Mouse (Mus musculus): ENCODE measurements around the gene Umodl1. TPM values are rescaled to one million over a fixed set of nuclear protein-coding genes. Genes with fewer than 3 reads are reported as not detected.

The Umodl1 gene
- polyA plus RNA-seq, 1 experiment from 2014 or later, result 0.20 TPM

GRCm38 (mm10) chr17:31040421-31040820 lies 86.0 kb downstream of the Umodl1 start:
- no peak for ATAC-seq (ENCODE audit: insufficient number of reproducible peaks, insufficient read depth, low FRiP score, low TSS enrichment)
- Histone ChIP-seq H3K9me3 (no peaks in the 10 kb centered on the region), H3K36me3 (no peaks in the 10 kb centered on the region), H3K9ac (no peak overlapping the region), H3K27me3 (no peaks in the 10 kb centered on the region), H3K4me2 (replicated peaks) (no peak overlapping the region), H3K27ac (no peak overlapping the region), H3K4me1 (peaks cover 16% of the 10 kb centered on the region), H3K4me3 (no peak overlapping the region)
- 56% methylated on average over 7 of the region's 7 CpGs for WGBS

GRCm38 (mm10) chr17:31042751-31043150 lies 88.3 kb downstream of the Umodl1 start:
- Histone ChIP-seq H3K4me2 (replicated peaks) (no peak overlapping the region), H3K9me3 (no peaks in the 10 kb centered on the region), H3K4me3 (no peak overlapping the region), H3K27me3 (no peaks in the 10 kb centered on the region), H3K9ac (no peak overlapping the region), H3K27ac (no peak overlapping the region), H3K4me1 (peaks cover 7% of the 10 kb centered on the region), H3K36me3 (no peaks in the 10 kb centered on the region)
- WGBS, result 78% methylated on average over 2 of the region's 2 CpGs
- no peak for ATAC-seq (ENCODE audit: insufficient number of reproducible peaks, insufficient read depth, low FRiP score, low TSS enrichment)

- ATAC-seq (ENCODE audit: insufficient number of reproducible peaks, insufficient read depth, low FRiP score, low TSS enrichment), result peak; percentile 47; the same call in 1 of the 2 replicates
- Histone ChIP-seq H3K36me3 (no peaks in the 10 kb centered on the region), H3K9me3 (peaks cover 10% of the 10 kb centered on the region; the same call in 1 of the 2 replicates), H3K27ac (peak within 1 kb of the TSS; percentile 32), H3K27me3 (peaks cover 29% of the 10 kb centered on the region), H3K4me2 (replicated peaks) (peak within 1 kb of the TSS; percentile 94), H3K4me3 (peak within 1 kb of the TSS; percentile 54), H3K9ac (peak within 1 kb of the TSS; percentile 57), H3K4me1 (peaks cover 39% of the 10 kb centered on the region)
- WGBS, result 1% methylated on average over 49 of the region's 49 CpGs
These were observed 102.9 kb downstream of the Umodl1 start, which contains the start of gene Abcg1 for GRCm38 (mm10) chr17:31057151-31057890. Gene Abcg1 (plus strand): TSS chr17:31057675.

- WGBS, result 1% methylated on average over 30 of the region's 31 CpGs
- ATAC-seq (ENCODE audit: insufficient number of reproducible peaks, insufficient read depth, low FRiP score, low TSS enrichment), result 0 out of 2 replicates have a peak, but pooled peaks have one; percentile 9
- no peaks in the 10 kb centered on the region for H3K36me3 ChIP-seq
- peak overlapping the region; percentile 54 for H3K4me3 ChIP-seq
- peak overlapping the region; percentile 94 for H3K4me2 ChIP-seq (replicated peaks)
- peaks cover 39% of the 10 kb centered on the region for H3K4me1 ChIP-seq
- peaks cover 29% of the 10 kb centered on the region for H3K27me3 ChIP-seq
- peak overlapping the region; percentile 57 for H3K9ac ChIP-seq
- peaks cover 7% of the 10 kb centered on the region; the same call in 1 of the 2 replicates for H3K9me3 ChIP-seq
- H3K27ac ChIP-seq, result peak overlapping the region; percentile 32
These were observed 103.7 kb downstream of the Umodl1 start for GRCm38 (mm10) chr17:31057891-31058744.

- peaks cover 39% of the 10 kb centered on the region for H3K4me1 ChIP-seq
- no peak for ATAC-seq (ENCODE audit: insufficient number of reproducible peaks, insufficient read depth, low FRiP score, low TSS enrichment)
- 3% methylated on average over 13 of the region's 13 CpGs for WGBS
- H3K4me3 ChIP-seq, result peak overlapping the region; percentile 54
- H3K4me2 ChIP-seq (replicated peaks), result peak overlapping the region; percentile 94
- H3K27ac ChIP-seq, result peak overlapping the region; percentile 32; the same call in 1 of the 2 replicates
- H3K9ac ChIP-seq, result peak overlapping the region; percentile 57; the same call in 1 of the 2 replicates
- 0 out of 2 replicates have a peak, but pooled peaks cover 1% of the 10 kb centered on the region for H3K9me3 ChIP-seq
- H3K36me3 ChIP-seq, result no peaks in the 10 kb centered on the region
- peaks cover 29% of the 10 kb centered on the region for H3K27me3 ChIP-seq
These were observed 104.3 kb downstream of the Umodl1 start for GRCm38 (mm10) chr17:31058745-31059085.

- no peaks in the 10 kb centered on the region for H3K36me3 ChIP-seq
- H3K4me3 ChIP-seq, result no peak overlapping the region
- H3K9me3 ChIP-seq, result no peaks in the 10 kb centered on the region
- H3K4me1 ChIP-seq, result peaks cover 39% of the 10 kb centered on the region
- ATAC-seq (ENCODE audit: insufficient number of reproducible peaks, insufficient read depth, low FRiP score, low TSS enrichment), result no peak
- WGBS, result 38% methylated on average over 4 of the region's 4 CpGs
- peak overlapping the region; percentile 11; the same call in 1 of the 2 replicates for H3K27ac ChIP-seq
- no peak overlapping the region for H3K4me2 ChIP-seq (replicated peaks)
- H3K9ac ChIP-seq, result no peak overlapping the region
- H3K27me3 ChIP-seq, result peaks cover 29% of the 10 kb centered on the region
These were observed 105.8 kb downstream of the Umodl1 start for GRCm38 (mm10) chr17:31060196-31060587.

Small RNA genes lying within 50 kb of the gene (microRNA-seq; reads per million reads assigned to microRNA genes)
- not detected for gene Gm24026

Other genes starting within 250 kb of the Umodl1 start
- not detected in 2 replicates for gene Glp1r, start 52.8 kb upstream of the Umodl1 start, polyA plus RNA-seq (2016; fragmentation: Nextera tagmentation; extraction: Ambion mirVana)
- gene Abcg1, start 103.0 kb downstream of the Umodl1 start, polyA plus RNA-seq (2016; fragmentation: Nextera tagmentation; extraction: Ambion mirVana), result 14.6 and 15.4 TPM in 2 replicates
- gene Tff3, start 175.0 kb downstream of the Umodl1 start, polyA plus RNA-seq (2016; fragmentation: Nextera tagmentation; extraction: Ambion mirVana), result not detected in 2 replicates
- gene Tff2, start 189.6 kb downstream of the Umodl1 start, polyA plus RNA-seq (2016; fragmentation: Nextera tagmentation; extraction: Ambion mirVana), result not detected in 2 replicates
- not detected in 2 replicates for gene Tff1, start 210.6 kb downstream of the Umodl1 start, polyA plus RNA-seq (2016; fragmentation: Nextera tagmentation; extraction: Ambion mirVana)
- gene Tmprss3, start 244.3 kb downstream of the Umodl1 start, polyA plus RNA-seq (2016; fragmentation: Nextera tagmentation; extraction: Ambion mirVana), result 0.05 and 0.14 TPM in 2 replicates

Data from embryonic facial prominence, embryonic 12.5 days (tissue).